9 mouse cellular contexts compared by ENCODE assay signal in the genomic region with DNA sequence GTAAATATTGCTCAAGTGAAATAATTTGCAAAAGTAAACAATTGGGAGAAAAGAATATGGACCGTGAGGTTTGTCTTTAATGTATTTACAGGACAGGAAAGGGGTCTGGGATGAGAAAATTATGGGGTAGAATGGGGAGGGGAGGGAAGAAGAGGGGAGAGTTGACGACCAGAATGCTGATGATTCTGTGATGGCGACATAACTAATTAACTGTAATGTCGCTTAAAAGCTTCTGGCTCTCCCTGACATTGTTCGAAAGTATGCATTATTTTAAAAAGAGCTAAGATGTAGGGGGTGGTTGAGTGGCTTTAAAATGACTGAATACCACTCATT.
DNase-seq lines count a peak whose midpoint lies in the region; ATAC-seq and TF ChIP-seq lines count a peak whose summit lies in the region.
"Had no signal": no experiment of that assay in that cellular context is flagged by ENCODE, and none has a peak within 500 bp of the region (broad histone marks: within the 10 kb centered on the region; RNA-seq: fewer than 3 reads in every experiment).

No protein-coding gene starts in this region.

- H3K36me3 ChIP-seq in lung, embryonic 16.5 days (ENCODE audit: control insufficient read depth, insufficient read depth, low read length), result no peaks in the 10 kb centered on the region
- H3K36me3 ChIP-seq in limb, embryonic 13.5 days, result no peaks in the 10 kb centered on the region

- H3K4me2 ChIP-seq in lung, embryonic 16.5 days (ENCODE audit: low read depth, low read length), result peak overlapping the region; percentile 76
- H3K4me2 ChIP-seq in limb, embryonic 13.5 days (replicated peaks), result peak overlapping the region; percentile 73

- TF ChIP-seq CTCF in gastrocnemius, adult 2 months (IDR thresholded peaks at IDR 0.05), result no peak

- H3K4me3 ChIP-seq in gastrocnemius, adult 2 months, result peak overlapping the region; percentile 62
- H3K4me3 ChIP-seq in lung, embryonic 16.5 days (ENCODE audit: low read length), result peak overlapping the region; percentile 48
- H3K4me3 ChIP-seq in limb, embryonic 13.5 days, result peak overlapping the region; percentile 47

- H3K27me3 ChIP-seq in lung, embryonic 16.5 days (ENCODE audit: control insufficient read depth, insufficient read depth, low read depth, low read length), result no peaks in the 10 kb centered on the region
- H3K27me3 ChIP-seq in limb, embryonic 13.5 days, result no peaks in the 10 kb centered on the region

- H3K4me1 ChIP-seq in lung, embryonic 16.5 days (replicated peaks; ENCODE audit: control insufficient read depth, insufficient read depth, low read length), result peaks cover 10% of the 10 kb centered on the region
- H3K4me1 ChIP-seq in limb, embryonic 13.5 days, result peaks cover 18% of the 10 kb centered on the region; the same call in 1 of the 2 replicates

- peak; percentile 83 for ATAC-seq in lung, embryonic 16.5 days (ENCODE audit: low read depth)
- ATAC-seq in limb, embryonic 13.5 days (ENCODE audit: low FRiP score, low read depth), result no peak

- intact Hi-C loops in gastrocnemius, adult 2 months (cut with DNase I), result loop anchor here (5.0 kb wide), 1 partner anchor 698 kb away; a partner anchor contains a TSS

- H3K9ac ChIP-seq in lung, embryonic 16.5 days (ENCODE audit: low read length), result peak overlapping the region; percentile 67; the same call in 1 of the 2 replicates
- peak overlapping the region; percentile 64 for H3K9ac ChIP-seq in limb, embryonic 13.5 days
- H3K9ac ChIP-seq: liver, embryonic 14.5 days had no signal

- DNase-seq in gastrocnemius, adult 2 months, result no peak
- no peak for DNase-seq in gastrocnemius, postnatal 25 days
- DNase-seq in lung, postnatal 10 days, result no peak
- no peak for DNase-seq in T-cell, adult 2 months (ENCODE audit: low spot score)
- no peak for DNase-seq in adrenal gland, postnatal 14 days
- no peak for DNase-seq in thymus, postnatal 0 days (ENCODE audit: low spot score)

- WGBS in lung, embryonic 16.5 days, result 7% methylated on average over 5 of the region's 5 CpGs
- WGBS in limb, embryonic 13.5 days, result 11% methylated on average over 5 of the region's 5 CpGs

- peak overlapping the region; percentile 63; the same call in 1 of the 2 replicates for H3K27ac ChIP-seq in gastrocnemius, adult 2 months
- H3K27ac ChIP-seq in lung, embryonic 16.5 days (ENCODE audit: low read length), result peak overlapping the region; percentile 95
- peak overlapping the region; percentile 81; the same call in 1 of the 2 replicates for H3K27ac ChIP-seq in limb, embryonic 13.5 days
- H3K27ac ChIP-seq: liver, embryonic 14.5 days had no signal

- H3K9me3 ChIP-seq in lung, embryonic 16.5 days (ENCODE audit: control insufficient read depth, low read length), result no peaks in the 10 kb centered on the region
- no peaks in the 10 kb centered on the region for H3K9me3 ChIP-seq in limb, embryonic 13.5 days
